Mouse (Mus musculus) olfactory bulb, adult 2 months (tissue): ENCODE data around the gene Rgs3.

Experiments used
- CTCF ChIP-seq: fragments of 200-500 bp; IDR thresholded peaks from 2 replicates; pipeline ENCODE4 v1.5.1; 2012; ENCODE audit warnings: low read depth, mild to moderate bottlenecking, low read length, moderate library complexity; ENCODE audit not compliant: insufficient read depth
- POLR2A ChIP-seq: fragments of 200-500 bp; IDR thresholded peaks from 2 replicates; pipeline ENCODE4 v1.6.1; 2012; ENCODE audit warnings: mild to moderate bottlenecking, low read depth, low read length, moderate library complexity; ENCODE audit not compliant: insufficient read depth

DNA sequence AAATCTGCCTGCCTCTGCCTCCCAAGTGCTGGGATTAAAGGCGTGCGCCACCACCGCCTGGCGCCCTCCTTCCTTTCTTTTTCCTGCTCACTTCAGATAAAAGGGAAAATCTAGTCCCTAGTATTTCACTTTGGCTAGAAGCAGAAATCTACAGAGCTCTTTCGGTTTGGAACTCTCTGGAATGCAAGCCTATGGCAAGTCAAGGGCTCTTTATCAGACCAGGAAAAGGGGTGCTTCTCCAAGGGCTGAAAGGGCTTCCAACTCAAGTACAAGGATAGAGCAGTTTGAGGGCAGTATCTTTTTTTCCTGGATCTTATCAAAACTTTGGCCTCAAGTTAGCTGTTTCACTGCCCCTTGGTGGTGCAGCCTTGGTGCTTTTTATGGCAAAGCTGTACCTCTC, 10.0 kb downstream of the Rgs3 start:
- TF ChIP-seq CTCF (no peak), POLR2A (no peak)
